Mouse (Mus musculus): ENCODE data around the gene Lrp1. TPM values are rescaled to one million over a fixed set of nuclear protein-coding genes. Genes with fewer than 3 reads are reported as not detected.
"Not testable (repeated sequence)": the region's sequence is repeated elsewhere in the genome, so short reads cannot be mapped to it uniquely, and the experiment has no call there.

Gene Lrp1
- total RNA-seq, 2 experiments from 2014 or later = 73.8 to 101 TPM

DNA sequence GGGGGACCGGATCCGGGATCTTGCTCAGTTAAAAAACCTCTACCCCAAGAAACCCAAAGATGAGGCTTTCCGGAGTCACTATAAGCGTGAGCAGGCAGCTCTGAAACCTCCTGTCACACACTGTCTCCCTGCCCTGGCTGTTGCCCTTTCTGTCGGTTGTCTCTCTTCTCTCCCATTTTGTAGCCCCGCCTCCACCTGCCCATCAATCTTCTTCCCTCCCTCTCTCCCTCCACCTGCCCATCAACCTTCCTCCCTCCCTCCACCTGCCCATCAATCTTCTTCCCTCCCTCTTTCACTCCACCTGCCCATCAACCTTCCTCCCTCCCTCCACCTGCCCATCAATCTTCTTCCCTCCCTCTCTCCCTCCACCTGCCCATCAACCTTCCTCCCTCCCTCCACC is 36.7 kb upstream of the Lrp1 start:
- intact Hi-C loops (cut with DNase I; ENCODE audit: low total_unique reads) = loop anchor here (5.0 kb wide), 1 partner anchor 1205 kb away; no protein-coding TSS in a partner anchor
- not testable (repeated sequence) for DNase-seq

DNA sequence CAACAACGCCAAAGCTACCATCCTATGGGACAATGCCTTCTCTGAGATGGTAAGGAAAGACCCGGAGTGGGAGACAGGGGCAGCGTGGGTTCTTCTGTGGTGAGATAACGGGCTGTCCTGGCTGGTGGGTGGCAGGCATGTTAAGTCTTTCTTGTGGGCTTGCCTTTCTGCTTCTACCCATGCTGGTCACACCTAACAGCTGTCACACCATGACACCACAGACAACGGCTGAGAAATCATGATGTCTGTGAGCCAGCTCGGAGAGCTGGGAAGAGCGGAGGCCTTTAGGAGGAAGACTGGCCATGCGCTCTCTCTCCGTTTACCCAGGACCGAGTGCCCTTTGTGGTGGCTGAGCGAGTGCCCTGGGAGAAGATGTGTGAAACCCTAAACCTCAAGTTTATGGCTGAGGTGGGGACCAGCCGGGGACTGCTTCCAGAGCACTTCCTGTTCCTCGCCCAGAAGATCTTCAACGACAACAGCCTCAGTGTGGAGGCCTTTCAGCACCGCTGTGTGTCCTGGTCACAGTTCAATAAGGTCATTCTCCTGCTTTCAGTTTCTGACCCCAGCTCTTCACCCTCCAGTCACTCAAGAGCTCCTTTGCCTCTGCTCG is 34.1 kb upstream of the Lrp1 start:
- DNase-seq = no peak
- intact Hi-C loops (cut with DNase I; ENCODE audit: low total_unique reads) = loop anchor here (5.0 kb wide), 1 partner anchor 1207 kb away; no protein-coding TSS in a partner anchor

DNA sequence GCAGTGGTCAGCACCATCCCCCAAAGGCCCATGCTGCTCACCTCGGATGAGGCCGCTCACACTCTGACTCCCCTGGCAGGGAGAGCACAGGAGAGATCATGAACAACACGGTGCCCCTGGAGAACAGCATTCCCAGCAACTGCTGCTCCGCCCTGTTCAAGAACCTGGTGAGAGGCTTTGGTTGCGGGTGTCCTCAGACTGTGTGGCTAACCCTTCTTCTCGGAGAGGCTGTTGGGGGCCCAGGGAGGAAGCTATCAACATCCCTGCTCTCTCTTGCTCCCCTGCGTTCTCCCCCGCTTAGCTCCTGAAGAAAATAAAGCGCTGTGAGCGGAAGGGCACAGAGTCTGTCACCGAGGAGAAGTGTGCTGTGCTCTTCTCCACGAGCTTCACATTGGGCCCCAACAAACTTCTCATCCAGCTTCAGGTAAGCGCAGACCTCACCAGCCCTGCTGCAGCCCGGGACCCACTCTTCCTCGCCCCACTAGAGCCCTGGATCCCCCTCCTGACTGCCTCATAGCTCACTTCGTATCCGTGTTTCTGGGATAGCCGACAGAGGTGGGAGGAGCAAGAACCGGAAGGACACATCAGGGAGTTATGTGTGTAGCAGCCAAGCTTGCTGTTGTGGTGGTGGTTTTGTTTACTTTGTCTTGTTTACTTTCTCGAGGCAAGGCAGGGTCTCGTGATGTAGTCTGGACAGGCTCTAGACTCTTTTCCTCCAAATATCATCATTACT is 32.1 kb upstream of the Lrp1 start:
- intact Hi-C loops (cut with DNase I; ENCODE audit: low total_unique reads) = no loop called here
- no peak for DNase-seq

DNA sequence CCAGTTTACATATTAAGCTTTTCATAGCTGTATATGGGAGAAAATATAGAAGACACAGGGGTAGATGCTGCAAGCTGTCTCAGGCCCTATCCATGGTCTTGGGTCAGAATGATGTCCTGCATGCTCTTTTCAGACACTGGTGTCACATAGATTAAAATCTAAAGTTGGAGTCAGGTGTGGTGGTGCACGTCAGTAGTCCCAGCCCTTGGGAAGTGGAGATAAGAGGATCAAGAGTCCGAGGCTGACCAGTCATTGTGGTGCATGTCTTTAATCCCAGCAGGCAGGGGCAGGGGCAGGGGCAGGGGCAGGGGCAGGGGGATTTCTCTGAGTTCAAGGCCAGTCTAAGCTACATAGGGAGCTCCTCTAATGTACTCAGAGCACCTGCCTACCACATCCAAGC is 24.8 kb upstream of the Lrp1 start:
- intact Hi-C loops (cut with DNase I; ENCODE audit: low total_unique reads) = loop anchor here (2.0 to 10.0 kb wide), 2 partner anchors 19 to 89 kb away; partner anchors contain the start of gene Zbtb39
- DNase-seq = no peak

DNA sequence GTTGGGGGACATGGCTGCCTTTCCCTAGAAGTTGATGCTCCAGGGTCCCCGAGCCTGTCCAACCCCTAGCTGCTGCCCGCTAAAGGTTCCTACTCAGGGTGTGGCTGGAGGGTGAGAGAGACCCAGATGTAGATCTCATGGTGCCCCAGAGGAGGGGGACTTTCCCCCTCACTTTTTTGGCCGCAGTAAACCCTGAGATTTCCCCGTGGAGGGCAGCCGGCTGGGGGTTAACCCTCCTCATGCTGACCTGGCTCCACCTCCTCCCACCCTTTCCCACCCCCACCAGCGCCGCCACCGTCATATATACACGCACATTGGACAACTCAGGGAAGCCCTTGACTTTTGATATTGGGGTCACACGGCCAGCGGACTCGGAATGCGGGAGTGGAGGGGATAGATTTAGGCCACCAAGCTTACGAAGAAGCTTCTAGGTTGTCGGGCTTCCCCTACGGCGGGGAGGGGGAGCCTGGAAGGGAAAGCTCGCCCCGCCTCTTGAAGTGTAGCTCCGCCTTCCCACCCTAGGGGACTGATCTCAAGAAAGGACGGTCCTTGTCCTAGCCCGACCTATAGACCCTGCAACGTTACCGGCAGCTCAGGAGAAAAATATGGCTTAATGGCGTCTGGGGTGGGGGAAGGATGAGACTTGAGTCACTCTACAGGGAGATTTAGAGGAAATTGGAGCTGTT is 22.7 kb upstream of the Lrp1 start:
- intact Hi-C loops (cut with DNase I; ENCODE audit: low total_unique reads) = loop anchor here (2.0 to 10.0 kb wide), 2 partner anchors 21 to 91 kb away; partner anchors contain the start of gene Zbtb39
- DNase-seq = peak; percentile 81

DNA sequence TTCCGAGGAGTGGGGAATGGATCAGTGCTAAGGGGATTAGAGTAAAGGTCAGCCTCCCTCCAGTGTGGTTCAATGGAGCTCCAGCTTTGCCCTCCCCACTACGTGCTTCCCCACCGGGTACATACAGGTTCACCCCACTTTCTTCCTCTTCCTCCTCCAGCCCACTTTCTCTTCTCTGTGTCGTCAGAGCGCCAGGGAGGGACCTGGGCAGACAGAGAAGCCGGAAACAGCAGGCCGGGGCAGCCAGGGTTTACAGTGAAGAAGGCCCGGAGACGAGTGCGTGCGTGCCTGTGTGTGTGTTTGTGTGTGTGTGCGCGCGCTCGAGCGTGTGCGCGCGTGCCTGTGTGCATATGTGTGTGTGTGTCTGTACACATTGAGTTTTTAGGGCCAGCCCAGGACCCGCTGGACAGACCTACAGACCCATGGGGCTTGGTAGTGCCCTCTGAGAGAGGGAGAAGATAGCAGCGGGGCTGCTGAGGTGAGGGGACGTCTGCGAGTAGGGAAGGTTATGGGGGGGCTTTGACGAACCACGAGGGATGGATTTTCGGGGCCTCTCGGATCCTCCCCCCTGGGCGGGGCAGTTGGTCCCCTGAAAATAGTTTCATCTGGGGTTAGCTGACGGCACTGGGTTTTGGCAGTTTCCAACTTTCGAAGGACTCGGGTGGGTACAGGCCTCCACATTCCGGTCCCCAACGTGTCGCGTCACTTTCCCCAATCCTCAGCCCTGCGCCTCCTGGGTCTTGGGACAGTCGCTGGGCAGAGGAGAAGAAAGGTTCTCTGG is 22.0 kb upstream of the Lrp1 start, which contains the start of gene Stat6:
Gene Stat6 (plus strand): TSS at position 215 of the 781 bp plus-strand sequence.
- intact Hi-C loops (cut with DNase I; ENCODE audit: low total_unique reads) = loop anchor here (10.0 kb wide), 1 partner anchor 92 kb away; the partner anchor contains the start of gene Zbtb39
- peak; percentile 80 for DNase-seq

DNA sequence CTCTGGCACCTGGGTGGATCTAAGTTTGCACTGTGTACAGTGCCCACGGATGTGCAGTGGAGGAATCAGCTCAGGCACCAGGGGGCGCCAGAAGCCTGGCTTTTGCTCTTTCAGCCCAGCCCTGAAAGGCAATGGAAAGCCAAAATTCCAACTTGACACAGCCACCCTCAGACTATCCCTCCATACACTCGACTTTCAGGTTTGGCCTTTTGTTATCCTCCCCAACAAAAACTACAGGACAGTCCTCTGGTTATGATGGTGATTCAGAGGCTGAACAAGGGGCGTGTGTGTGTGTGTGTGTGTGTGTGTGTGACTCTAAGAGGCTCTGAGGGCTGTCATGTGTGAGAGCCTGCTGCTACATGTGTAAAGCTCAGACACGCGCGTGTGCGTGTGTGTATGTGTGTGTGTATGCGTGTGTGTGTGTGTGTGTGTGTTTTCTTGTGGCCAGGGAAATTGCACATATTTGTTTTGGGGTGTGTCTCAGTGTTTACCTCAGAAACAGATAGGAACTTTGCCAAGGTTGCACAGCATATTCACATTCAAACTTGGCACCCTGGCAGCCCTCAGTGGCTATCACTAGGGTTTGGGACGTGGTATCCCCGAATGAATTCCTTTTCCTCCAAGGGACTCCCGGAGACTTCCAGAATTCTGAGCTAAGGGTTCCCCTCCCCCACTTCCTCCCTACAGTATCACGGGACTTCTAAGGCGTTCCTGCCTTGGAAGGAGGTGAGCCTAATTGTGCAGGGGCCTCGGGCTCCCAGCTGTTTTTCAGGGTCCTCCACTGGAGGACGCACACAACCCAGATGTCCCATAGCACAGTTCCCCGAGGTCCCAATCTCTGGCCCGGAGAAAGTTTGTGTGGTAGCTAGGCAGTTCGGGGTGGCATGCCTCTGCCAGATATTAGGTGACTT is 21.2 kb upstream of the Lrp1 start:
- DNase-seq = peak; percentile 90
- intact Hi-C loops (cut with DNase I; ENCODE audit: low total_unique reads) = loop anchor here (10.0 kb wide), 1 partner anchor 93 kb away; the partner anchor contains the start of gene Zbtb39

DNA sequence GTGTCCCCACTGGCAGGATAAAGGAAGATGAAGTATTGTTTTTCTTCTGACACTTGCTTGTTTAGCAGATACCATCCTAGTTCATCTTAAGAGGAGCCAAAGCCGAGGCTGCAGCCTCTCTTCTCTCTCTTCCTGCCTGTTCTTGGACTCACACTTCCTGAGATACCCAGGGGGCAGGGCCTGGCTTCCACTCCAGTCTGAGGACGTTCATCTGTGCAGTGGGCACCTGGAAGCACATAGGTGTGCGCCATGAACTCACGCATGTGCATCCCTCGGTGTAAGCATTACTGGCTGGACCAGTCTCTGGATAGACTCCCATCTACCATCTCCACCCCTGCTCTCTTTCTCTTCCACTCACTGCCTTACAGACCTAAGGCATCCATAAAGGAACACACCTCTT is 19.5 kb upstream of the Lrp1 start:
- intact Hi-C loops (cut with DNase I; ENCODE audit: low total_unique reads) = loop anchor here (10.0 kb wide), 1 partner anchor 94 kb away; the partner anchor contains the start of gene Zbtb39
- no peak for DNase-seq

DNA sequence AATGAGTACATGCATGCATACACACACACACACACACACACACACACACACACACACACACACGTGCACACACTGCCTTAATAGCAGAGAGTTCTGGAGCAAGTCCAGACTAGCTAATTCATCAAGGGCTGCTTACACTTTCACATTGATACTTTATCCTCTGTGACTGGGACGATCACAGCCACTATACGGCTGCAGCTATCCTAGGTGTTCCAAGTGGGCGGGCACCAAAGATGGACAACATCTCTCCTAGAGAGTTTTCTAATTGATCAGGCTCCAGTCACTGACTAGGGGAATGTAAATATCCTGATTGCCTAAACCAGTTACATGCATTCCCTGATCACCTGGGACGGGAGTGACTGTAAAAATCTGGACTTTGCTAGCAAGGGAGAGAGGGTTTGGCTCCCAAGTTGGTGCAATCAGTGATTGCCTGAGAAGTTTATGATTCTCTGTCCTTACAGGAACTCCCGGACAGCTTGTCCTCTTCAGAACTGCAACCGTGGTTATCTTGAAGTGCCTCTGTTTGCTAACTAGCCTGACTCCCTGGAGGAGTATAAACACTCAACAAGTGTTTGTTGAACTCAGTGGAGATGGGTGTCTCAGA is 11.8 kb upstream of the Lrp1 start:
- intact Hi-C loops (cut with DNase I; ENCODE audit: low total_unique reads) = no loop called here
- DNase-seq = no peak

DNA sequence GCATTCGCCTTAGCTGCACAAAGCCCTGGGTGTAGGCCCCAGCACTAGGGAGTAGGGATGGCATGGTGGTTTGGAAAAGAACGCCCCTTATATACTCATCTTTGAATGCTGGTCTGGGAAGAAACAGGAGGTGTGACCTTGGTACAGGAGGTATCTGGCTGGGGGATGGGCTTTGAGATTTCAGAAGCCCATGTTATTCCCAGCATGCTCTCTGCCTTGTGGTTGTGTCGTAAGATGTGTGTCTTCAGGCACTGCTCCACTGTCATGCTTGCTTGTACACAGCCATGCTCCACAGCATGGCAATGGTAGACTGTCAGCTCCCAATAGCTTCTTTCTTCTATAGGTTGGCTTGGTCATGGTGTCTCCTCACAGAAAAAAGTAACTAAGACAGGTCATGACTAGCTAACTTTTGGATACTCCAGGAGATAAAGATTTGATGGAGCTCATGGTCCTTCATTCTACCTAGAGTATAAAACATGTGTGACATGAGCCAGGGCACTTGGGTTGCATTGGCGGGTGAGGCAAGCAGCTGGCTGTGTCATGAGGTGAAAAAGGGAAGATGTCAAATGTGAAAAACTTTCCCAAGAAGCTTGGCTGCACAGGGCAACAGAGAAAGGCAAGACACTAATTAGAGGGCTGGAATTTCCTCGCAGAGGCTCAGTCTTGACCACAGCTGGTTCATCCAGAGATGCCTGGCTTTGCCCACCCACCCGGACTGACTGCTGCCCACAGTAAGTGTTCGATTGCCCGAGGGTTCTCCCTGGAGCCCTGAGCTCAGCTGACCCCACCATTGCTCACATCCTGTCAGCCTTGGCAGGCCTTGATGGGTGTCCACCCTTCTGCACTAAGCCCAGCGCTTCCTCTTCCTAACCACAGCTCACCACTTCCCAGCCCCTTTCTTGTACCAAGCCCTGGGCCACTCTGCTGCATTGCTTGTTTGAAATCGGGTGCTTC is 10.6 kb upstream of the Lrp1 start:
- DNase-seq = peak; percentile 47
- intact Hi-C loops (cut with DNase I; ENCODE audit: low total_unique reads) = no loop called here

DNA sequence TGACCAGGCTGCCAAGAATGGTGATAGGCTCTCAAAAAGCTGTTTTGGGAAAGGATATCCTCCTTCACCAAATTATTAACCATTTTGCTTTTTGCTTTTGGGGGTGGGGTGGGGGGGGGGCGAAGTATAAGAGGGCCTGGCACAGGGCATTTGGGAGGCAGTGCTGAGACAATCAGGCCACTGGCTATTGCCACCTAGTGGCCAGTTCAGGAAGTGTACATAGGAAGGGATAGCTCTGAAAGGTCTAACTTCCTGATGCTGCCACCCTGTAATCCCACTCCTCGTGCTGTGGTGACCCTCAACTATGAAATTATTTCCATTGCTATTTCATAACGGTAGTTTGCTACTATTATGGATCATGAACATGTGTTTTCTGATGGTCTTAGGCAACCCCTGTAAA is 5.5 kb upstream of the Lrp1 start:
- intact Hi-C loops (cut with DNase I; ENCODE audit: low total_unique reads) = no loop called here
- no peak for DNase-seq

DNA sequence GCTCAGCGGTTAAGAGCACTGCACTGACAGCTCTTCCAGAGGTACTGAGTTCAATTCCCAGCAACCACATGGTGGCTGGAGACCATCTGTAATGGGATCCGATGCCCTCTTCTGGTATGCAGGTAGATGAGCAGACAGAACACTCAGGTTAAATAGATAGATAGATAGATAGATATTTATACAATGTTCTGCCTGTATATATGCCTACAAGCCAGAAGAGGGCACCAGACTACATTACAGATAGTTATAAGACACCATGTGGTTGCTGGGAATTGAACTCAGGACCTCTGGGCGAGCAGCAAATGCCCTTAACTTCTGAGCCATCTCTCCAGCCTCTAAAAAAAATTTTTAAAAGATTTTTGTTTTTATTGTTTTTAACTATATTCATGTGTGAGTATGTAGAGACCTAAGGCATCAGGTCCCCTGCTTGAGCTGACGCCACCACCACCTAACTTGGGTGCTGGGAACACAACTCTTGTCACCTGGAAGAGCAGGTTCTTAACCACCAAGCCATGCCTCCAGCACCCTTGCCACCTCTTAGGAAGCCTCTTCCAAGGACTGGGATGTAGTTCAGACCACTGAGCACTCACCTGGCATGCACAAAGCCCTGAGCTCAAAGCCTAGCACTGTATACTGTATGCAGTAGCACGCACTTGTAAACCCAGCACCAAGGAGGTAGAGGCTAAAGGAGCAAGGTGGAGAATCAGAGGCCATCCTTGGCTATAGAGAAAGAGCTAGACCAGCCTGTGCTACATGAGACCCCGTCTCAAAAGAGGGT is 2.7 kb upstream of the Lrp1 start:
- DNase-seq = no peak
- intact Hi-C loops (cut with DNase I; ENCODE audit: low total_unique reads) = loop anchor here (2.0 kb wide), 1 partner anchor 49 kb away; no protein-coding TSS in a partner anchor

DNA sequence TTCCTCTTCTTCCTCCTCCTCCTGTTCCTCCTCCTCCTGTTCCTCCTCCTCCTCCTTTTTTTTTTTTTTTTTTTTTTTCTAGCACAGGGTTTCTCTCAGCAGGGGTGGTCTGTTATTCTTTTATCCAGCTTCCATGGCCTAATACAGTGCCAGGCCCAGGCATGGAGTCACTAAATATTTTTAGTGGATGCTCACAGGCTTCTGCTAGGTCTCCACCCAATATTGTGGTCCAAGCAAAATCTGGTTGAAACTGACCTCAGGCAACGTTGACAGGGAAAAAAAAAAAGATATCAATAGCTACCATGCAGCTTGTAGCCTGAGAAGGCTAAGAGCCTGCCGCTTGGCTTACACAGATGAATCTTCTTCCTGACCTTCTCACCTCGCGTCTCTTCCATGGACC is 1.7 kb upstream of the Lrp1 start:
- intact Hi-C loops (cut with DNase I; ENCODE audit: low total_unique reads) = loop anchor here (2.0 kb wide), 1 partner anchor 48 kb away; no protein-coding TSS in a partner anchor
- DNase-seq = no peak

DNA sequence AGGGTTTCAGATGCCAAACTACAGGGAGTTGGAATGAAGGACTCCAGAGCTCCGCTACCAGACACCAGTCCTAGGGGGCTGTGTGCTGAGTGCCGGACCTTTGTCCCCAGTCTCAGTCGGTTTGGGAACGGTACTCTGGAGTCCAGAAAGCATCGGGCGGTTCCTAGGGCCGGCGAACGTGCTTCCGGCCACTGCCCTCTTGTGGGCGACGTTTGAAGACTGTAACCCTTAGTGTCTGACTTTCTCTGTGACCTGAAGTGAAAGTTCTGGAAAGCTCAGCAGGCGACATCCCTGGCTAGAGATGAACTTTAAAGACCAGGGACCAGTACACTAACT is 1.1 kb upstream of the Lrp1 start:
- peak; percentile 80 for DNase-seq
- intact Hi-C loops (cut with DNase I; ENCODE audit: low total_unique reads) = loop anchor here (2.0 kb wide), 1 partner anchor 47 kb away; no protein-coding TSS in a partner anchor

DNA sequence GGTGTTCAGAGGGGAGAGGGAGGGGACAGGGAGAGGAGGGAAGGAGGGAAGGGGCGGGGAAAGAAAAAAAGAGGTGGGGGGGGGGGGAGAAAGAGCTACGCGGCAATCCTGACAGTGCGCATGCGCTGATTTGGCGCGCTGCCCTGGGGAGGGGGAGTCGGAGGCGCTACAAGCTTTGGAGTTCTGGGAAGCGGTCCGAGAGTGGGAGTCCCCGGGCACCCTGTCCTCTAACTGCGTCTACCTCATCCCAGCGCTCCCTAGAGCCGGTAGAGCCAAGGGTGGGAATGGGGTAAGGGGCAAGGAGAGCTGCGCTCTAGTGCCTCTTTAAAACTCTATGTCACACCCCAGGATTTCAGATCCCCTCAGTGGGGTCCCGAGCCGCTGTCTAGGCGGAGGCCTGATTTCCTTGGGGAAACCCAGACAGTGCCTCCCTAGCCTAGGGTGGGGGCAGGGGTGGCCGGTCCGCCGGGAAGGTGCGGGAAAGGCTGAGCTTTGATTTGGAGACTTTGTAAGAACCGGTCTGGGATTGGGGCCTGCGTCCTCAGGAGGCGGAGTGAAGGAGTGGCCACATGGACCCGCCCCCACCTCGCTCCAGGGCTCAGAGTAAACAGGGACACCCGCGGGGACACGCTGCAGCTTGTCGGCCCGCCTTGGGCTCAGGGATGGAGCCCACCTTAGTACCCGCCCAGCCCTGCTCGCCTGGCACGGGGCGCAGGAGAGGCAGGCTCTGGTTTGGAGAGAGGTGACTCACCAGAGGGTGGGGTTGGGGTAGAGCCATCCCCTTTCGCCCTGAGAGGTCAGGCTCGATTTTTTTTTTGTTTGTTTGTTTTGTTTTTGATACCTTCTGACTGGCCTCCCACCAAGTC is 476 bp upstream of the Lrp1 start:
- peak; percentile 92 for DNase-seq
- intact Hi-C loops (cut with DNase I; ENCODE audit: low total_unique reads) = loop anchor here (2.0 kb wide), 1 partner anchor 47 kb away; no protein-coding TSS in a partner anchor
